Mouse (Mus musculus) stomach, embryonic 14.5 days (tissue): ENCODE measurements around the gene Itga8. TPM values are rescaled to one million over a fixed set of nuclear protein-coding genes. Genes with fewer than 3 reads are reported as not detected.

Source experiments
- ATAC-seq: fragments of 200-750 bp; cut with Nextera tagmentation; 2 replicates; pipeline ENCODE4 v1.8.0; 2017; ENCODE audit warnings: low read depth, moderate TSS enrichment; ENCODE audit not compliant: insufficient number of reproducible peaks, insufficient read depth, low FRiP score
- H3K27ac ChIP-seq: fragments of 300-500 bp; sonication (generic); 2 replicates; pipeline ENCODE4 v1.5.1; 2014; ENCODE audit warnings: mild to moderate bottlenecking, low read length, moderate library complexity, mixed read lengths
- H3K27me3 ChIP-seq: fragments of 300-500 bp; sonication (generic); 2 replicates; pipeline ENCODE4 v1.6.1; 2014; ENCODE audit warnings: low read length, control low read depth, mixed read lengths; ENCODE audit not compliant: control insufficient read depth, insufficient read depth
- H3K36me3 ChIP-seq: fragments of 300-500 bp; sonication (generic); 2 replicates; pipeline ENCODE4 v1.6.1; 2014; ENCODE audit warnings: mild to moderate bottlenecking, control low read depth, low read length, moderate library complexity, mixed read lengths; ENCODE audit not compliant: control insufficient read depth, insufficient read depth
- H3K4me1 ChIP-seq: fragments of 300-500 bp; sonication (generic); 2 replicates; pipeline ENCODE4 v1.6.1; 2014; ENCODE audit warnings: low read length, control low read depth, mixed read lengths; ENCODE audit not compliant: control insufficient read depth, insufficient read depth
- H3K4me2 ChIP-seq: fragments of 300-500 bp; sonication (generic); replicated peaks from 2 replicates; pipeline ENCODE4 v1.6.1; 2014; ENCODE audit warnings: low read depth, low read length, control low read depth
- H3K4me3 ChIP-seq: fragments of 300-500 bp; sonication (generic); 2 replicates; pipeline ENCODE4 v1.5.1; 2014; ENCODE audit warnings: low read depth, low read length, control low read depth
- H3K9ac ChIP-seq: fragments of 300-500 bp; sonication (generic); replicated peaks from 2 replicates; pipeline ENCODE4 v1.6.1; 2014; ENCODE audit warnings: low read depth, mild to moderate bottlenecking, control low read depth, low read length, moderate library complexity, mixed read lengths
- H3K9me3 ChIP-seq: fragments of 300-500 bp; sonication (generic); 2 replicates; pipeline ENCODE4 v1.6.1; 2016; ENCODE audit warnings: low read depth, low read length, control low read depth; ENCODE audit not compliant: control insufficient read depth
- WGBS: fragments of 180-500 bp; shearing (Covaris S2); extraction: QIAGEN DNeasy Blood & Tissue Kit; methylation state at CpG from one replicate; pipeline ENCODE4 v1.1.7; 2014; 5-methylcytosine and 5-hydroxymethylcytosine counted together
- polyA plus RNA-seq: library from polyadenylated mRNA; unstranded; fragments of >200 nt; fragmentation: Nextera tagmentation; extraction: Ambion mirVana; gene quantifications from 2 replicates; pipeline ENCODE4 v1.2.1, GENCODE M21; 2014

Itga8 gene
- polyA plus RNA-seq, 1 experiment from 2014 or later = 26.5 TPM

GRCm38 (mm10) chr2:12307311-12307710 lies 5.6 kb upstream of the Itga8 start:
- Histone ChIP-seq H3K9ac (no peak overlapping the region), H3K9me3 (no peaks in the 10 kb centered on the region), H3K4me3 (no peak overlapping the region), H3K36me3 (no peaks in the 10 kb centered on the region), H3K4me1 (no peaks in the 10 kb centered on the region), H3K27ac (no peak overlapping the region), H3K27me3 (no peaks in the 10 kb centered on the region), H3K4me2 (no peak overlapping the region)
- ATAC-seq = no peak

GRCm38 (mm10) chr2:12305064-12305650 lies 3.4 kb upstream of the Itga8 start:
- ATAC-seq = no peak
- H3K27ac ChIP-seq = no peak overlapping the region
- 51% methylated on average over 9 of the region's 9 CpGs for WGBS

GRCm38 (mm10) chr2:12300449-12301228 lies 1.1 kb downstream of the Itga8 start:
- H3K36me3 ChIP-seq = no peaks in the 10 kb centered on the region
- H3K9me3 ChIP-seq = no peaks in the 10 kb centered on the region
- no peaks in the 10 kb centered on the region for H3K4me1 ChIP-seq
- ATAC-seq = no peak
- peak overlapping the region; percentile 76 for H3K4me2 ChIP-seq
- H3K4me3 ChIP-seq = peak overlapping the region; percentile 64
- H3K27me3 ChIP-seq = no peaks in the 10 kb centered on the region
- H3K27ac ChIP-seq = peak overlapping the region; percentile 39; the same call in 1 of the 2 replicates
- whole genome bisulfite sequencing = 43% methylated on average over 15 of the region's 15 CpGs
- peak overlapping the region; percentile 45; the same call in 1 of the 2 replicates for H3K9ac ChIP-seq

More at GRCm38 (mm10) chr2:12305064-12305650, 3.4 kb upstream of the Itga8 start:
- no peak overlapping the region for H3K9ac ChIP-seq
- H3K27me3 ChIP-seq = no peaks in the 10 kb centered on the region
- H3K9me3 ChIP-seq = no peaks in the 10 kb centered on the region
- no peaks in the 10 kb centered on the region for H3K4me1 ChIP-seq
- no peak overlapping the region for H3K4me2 ChIP-seq
- no peaks in the 10 kb centered on the region for H3K36me3 ChIP-seq
- no peak overlapping the region for H3K4me3 ChIP-seq

GRCm38 (mm10) chr2:12297287-12297686 lies 4.4 kb downstream of the Itga8 start:
- 86% methylated on average over 5 of the region's 5 CpGs for WGBS
- no peaks in the 10 kb centered on the region for H3K27me3 ChIP-seq
- H3K4me2 ChIP-seq = no peak overlapping the region
- no peaks in the 10 kb centered on the region; the same call in 1 of the 2 replicates for H3K4me1 ChIP-seq
- H3K4me3 ChIP-seq = no peak overlapping the region
- H3K36me3 ChIP-seq = no peaks in the 10 kb centered on the region
- ATAC-seq = no peak
- no peaks in the 10 kb centered on the region for H3K9me3 ChIP-seq
- H3K27ac ChIP-seq = no peak overlapping the region
- H3K9ac ChIP-seq = no peak overlapping the region

DNA sequence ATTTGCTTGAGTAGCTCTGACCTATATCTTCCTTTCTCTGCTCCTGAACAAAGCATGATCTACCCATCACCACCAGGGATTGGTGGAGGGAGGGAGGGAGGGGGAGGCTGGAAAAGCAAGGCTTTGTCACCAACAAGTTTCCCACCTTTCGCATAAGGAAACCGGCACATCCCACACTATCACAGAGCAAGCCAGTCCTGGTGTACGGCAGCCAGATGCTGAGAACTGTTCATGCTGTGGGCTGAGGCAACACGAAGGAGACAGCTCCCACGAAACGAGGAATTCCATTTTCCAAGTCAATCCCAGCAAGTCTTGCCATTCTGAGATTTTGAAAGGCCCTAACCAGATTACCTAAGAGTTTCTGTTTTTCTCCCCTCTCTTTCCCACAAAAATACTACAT lies 6.6 kb downstream of the Itga8 start:
- no peaks in the 10 kb centered on the region for H3K36me3 ChIP-seq

GRCm38 (mm10) chr2:12294060-12294459 lies 7.7 kb downstream of the Itga8 start:
- 80% methylated on average over 3 of the region's 3 CpGs for WGBS
- Histone ChIP-seq H3K4me3 (no peak overlapping the region), H3K9me3 (no peaks in the 10 kb centered on the region), H3K4me1 (no peaks in the 10 kb centered on the region; the same call in 1 of the 2 replicates), H3K9ac (no peak overlapping the region), H3K27ac (no peak overlapping the region), H3K27me3 (no peaks in the 10 kb centered on the region), H3K4me2 (no peak overlapping the region), H3K36me3 (no peaks in the 10 kb centered on the region)
- no peak for ATAC-seq

More for the DNA sequence above, 6.6 kb downstream of the Itga8 start:
- Histone ChIP-seq H3K4me3 (no peak overlapping the region), H3K27ac (no peak overlapping the region), H3K4me1 (no peaks in the 10 kb centered on the region; the same call in 1 of the 2 replicates), H3K9me3 (no peaks in the 10 kb centered on the region), H3K27me3 (no peaks in the 10 kb centered on the region), H3K9ac (no peak overlapping the region), H3K4me2 (no peak overlapping the region)
- 84% methylated on average over 6 of the region's 6 CpGs for WGBS
- ATAC-seq = no peak

- ATAC-seq = no peak
- Histone ChIP-seq H3K9ac (no peak overlapping the region), H3K27me3 (no peaks in the 10 kb centered on the region), H3K36me3 (no peaks in the 10 kb centered on the region), H3K4me1 (no peaks in the 10 kb centered on the region; the same call in 1 of the 2 replicates), H3K27ac (no peak overlapping the region), H3K4me3 (no peak overlapping the region), H3K4me2 (no peak overlapping the region), H3K9me3 (no peaks in the 10 kb centered on the region)
- 64% methylated on average over 8 of the region's 8 CpGs for WGBS
Measured at GRCm38 (mm10) chr2:12293458-12293857, 8.3 kb downstream of the Itga8 start.

- no peaks in the 10 kb centered on the region for H3K36me3 ChIP-seq
- H3K9ac ChIP-seq = no peak overlapping the region
- no peak for ATAC-seq
- no peaks in the 10 kb centered on the region for H3K9me3 ChIP-seq
- no peak overlapping the region for H3K4me2 ChIP-seq
- H3K4me1 ChIP-seq = no peaks in the 10 kb centered on the region; the same call in 1 of the 2 replicates
- no peak overlapping the region for H3K27ac ChIP-seq
- no peak overlapping the region for H3K4me3 ChIP-seq
- 62% methylated on average over 8 of the region's 8 CpGs for WGBS
- no peaks in the 10 kb centered on the region for H3K27me3 ChIP-seq
Measured at GRCm38 (mm10) chr2:12292023-12292820, 9.5 kb downstream of the Itga8 start.
